Mouse (Mus musculus): ENCODE measurements around the gene Tmc7.

- TF ChIP-seq CTCF (IDR thresholded peaks at IDR 0.05; ENCODE audit: control insufficient read depth, insufficient read depth, insufficient replicate concordance, low read depth, low read length): no peak
- TF ChIP-seq POLR2A (IDR thresholded peaks at IDR 0.05; ENCODE audit: control insufficient read depth, low read depth, low read length): no peak
Observed at GRCm38 (mm10) chr7:118489706-118490665, 94.5 kb downstream of the Tmc7 start.

Measured in testis, adult 2 months (tissue).